Mouse (Mus musculus) forebrain, postnatal 0 days (tissue): ENCODE results near the gene Myo16. TPM values are rescaled to one million over a fixed set of nuclear protein-coding genes. Genes with fewer than 3 reads are reported as not detected.
A peak's percentile ranks its signal among the peaks of the same experiment; 100 is the strongest.

Experiments used
- ATAC-seq: fragments of 200-750 bp; cut with Nextera tagmentation; 2 replicates; pipeline ENCODE4 v1.8.0; 2017; ENCODE audit warnings: mild to moderate bottlenecking, moderate library complexity
- DNase-seq: peaks from one replicate; pipeline ENCODE4 v3.0.0-alpha.2; 2015
- H3K27ac ChIP-seq: fragments of 300-500 bp; sonication (generic); 2 replicates; pipeline ENCODE4 v1.5.1; 2014; ENCODE audit warnings: low read depth, mild to moderate bottlenecking, antibody characterized with exemption, low read length, moderate library complexity, mixed read lengths
- H3K27me3 ChIP-seq: fragments of 300-500 bp; sonication (generic); 2 replicates; pipeline ENCODE4 v1.6.1; 2014; ENCODE audit warnings: mild to moderate bottlenecking, low read length, mixed read lengths; ENCODE audit not compliant: insufficient read depth
- H3K36me3 ChIP-seq: fragments of 300-500 bp; sonication (generic); 2 replicates; pipeline ENCODE4 v1.6.1; 2014; ENCODE audit warnings: mild to moderate bottlenecking, moderate library complexity; ENCODE audit not compliant: insufficient read depth
- H3K4me1 ChIP-seq: fragments of 300-500 bp; sonication (generic); 2 replicates; pipeline ENCODE4 v1.6.1; 2014; ENCODE audit warnings: antibody characterized with exemption; ENCODE audit not compliant: insufficient read depth
- H3K4me2 ChIP-seq: fragments of 300-500 bp; sonication (generic); 2 replicates; pipeline ENCODE4 v1.6.1; 2014; ENCODE audit warnings: low read depth, mild to moderate bottlenecking, moderate library complexity
- H3K4me3 ChIP-seq: fragments of 300-500 bp; sonication (generic); 2 replicates; pipeline ENCODE4 v1.5.1; 2014; ENCODE audit warnings: low read depth, low read length, mixed read lengths
- H3K9ac ChIP-seq: fragments of 300-500 bp; sonication (generic); 2 replicates; pipeline ENCODE4 v1.6.1; 2014; ENCODE audit warnings: mild to moderate bottlenecking
- H3K9me3 ChIP-seq: fragments of 300-500 bp; sonication (generic); 2 replicates; pipeline ENCODE4 v1.6.1; 2016; ENCODE audit warnings: low read length
- CTCF ChIP-seq: sonication (generic); IDR thresholded peaks from 2 replicates; pipeline ENCODE4 v1.5.1; 2016; ENCODE audit warnings: antibody characterized with exemption, control low read depth, low read depth
- WGBS: fragments of 180-500 bp; shearing (Covaris S2); extraction: QIAGEN DNeasy Blood & Tissue Kit; methylation state at CpG from one replicate; pipeline ENCODE4 v1.1.7; 2014; 5-methylcytosine and 5-hydroxymethylcytosine counted together
- polyA plus RNA-seq: library from polyadenylated mRNA; unstranded; fragments of >200 nt; fragmentation: Nextera tagmentation; extraction: Ambion mirVana; gene quantifications from 2 replicates; pipeline ENCODE4 v1.2.1, GENCODE M21; 2015
- total RNA-seq: library from RNA; depleted of rRNA; stranded (reverse); fragments of >200 nt; gene quantifications from 2 replicates; pipeline ENCODE4 v1.2.3, GENCODE M21; 2014

The Myo16 gene
- total and polyA plus RNA-seq, 2 experiments from 2014 or later = 5.5 to 58.6 TPM

DNA sequence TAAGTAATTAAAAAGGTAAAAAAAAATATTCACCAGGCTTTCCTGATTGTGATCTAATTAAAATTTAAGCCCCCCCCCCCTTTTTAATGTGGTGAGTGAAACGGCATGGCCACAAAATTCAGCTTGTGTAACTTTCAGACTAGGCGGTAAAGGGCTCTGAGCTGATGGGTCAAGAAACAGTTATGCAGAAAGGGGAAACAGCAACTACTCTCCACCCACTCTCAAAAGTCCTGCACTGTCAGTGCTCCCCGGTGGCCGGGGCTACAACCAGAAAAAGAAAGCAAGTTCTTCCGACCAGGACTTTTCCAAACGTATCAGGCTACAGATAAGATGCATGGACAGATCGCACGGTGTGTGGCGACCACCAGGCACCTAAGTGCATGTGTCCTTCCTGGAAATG is 408.9 kb downstream of the Myo16 start:
- TF ChIP-seq CTCF = no peak
- Histone ChIP-seq H3K27ac (no peak overlapping the region), H3K27me3 (no peaks in the 10 kb centered on the region), H3K4me2 (no peak overlapping the region), H3K9me3 (no peaks in the 10 kb centered on the region), H3K36me3 (no peaks in the 10 kb centered on the region), H3K4me1 (no peaks in the 10 kb centered on the region), H3K9ac (no peak overlapping the region), H3K4me3 (no peak overlapping the region)
- WGBS = 88% methylated on average over 9 of the region's 9 CpGs
- DNase-seq (no peak), ATAC-seq (no peak)

GRCm38 (mm10) chr8:10565231-10566029 is 411.7 kb downstream of the Myo16 start:
- H3K36me3 ChIP-seq = peaks cover 12% of the 10 kb centered on the region
- H3K27ac ChIP-seq = no peak overlapping the region
- H3K9me3 ChIP-seq = no peaks in the 10 kb centered on the region
- no peaks in the 10 kb centered on the region for H3K4me1 ChIP-seq
- no peak overlapping the region for H3K9ac ChIP-seq
- no peak overlapping the region for H3K4me3 ChIP-seq
- DNase-seq (no peak), ATAC-seq (peak; percentile 34; the same call in 1 of the 2 replicates)
- TF ChIP-seq CTCF = no peak
- no peak overlapping the region for H3K4me2 ChIP-seq
- 64% methylated on average over 11 of the region's 11 CpGs for WGBS
- no peaks in the 10 kb centered on the region for H3K27me3 ChIP-seq

DNA sequence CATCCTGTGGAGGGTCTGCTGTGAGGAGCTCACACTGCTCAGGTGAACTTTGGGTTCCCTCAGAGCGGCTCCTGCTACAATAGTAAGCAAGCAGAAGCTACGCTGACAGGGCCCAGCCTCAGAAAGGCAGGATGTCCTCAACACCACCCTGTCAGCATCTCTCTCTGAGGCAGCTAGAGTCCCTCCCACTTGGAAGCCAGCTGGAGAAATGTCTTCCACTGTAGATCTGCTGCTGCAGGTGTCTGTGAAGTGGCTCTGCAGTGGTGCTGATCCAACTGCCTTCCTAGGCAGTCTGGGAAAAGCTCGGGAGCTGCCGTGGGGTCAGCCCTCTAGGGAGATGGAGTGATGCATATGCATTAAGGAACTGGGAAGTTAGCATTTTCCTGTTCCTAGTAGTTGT is 414.7 kb downstream of the Myo16 start:
- Histone ChIP-seq H3K4me1 (no peaks in the 10 kb centered on the region), H3K36me3 (peaks cover 17% of the 10 kb centered on the region), H3K4me2 (no peak overlapping the region), H3K4me3 (no peak overlapping the region), H3K9me3 (no peaks in the 10 kb centered on the region), H3K9ac (no peak overlapping the region), H3K27me3 (no peaks in the 10 kb centered on the region), H3K27ac (no peak overlapping the region)
- DNase-seq (no peak), ATAC-seq (peak; percentile 36)
- no peak for TF ChIP-seq CTCF
- WGBS = 75% methylated on average over 4 of the region's 4 CpGs

DNA sequence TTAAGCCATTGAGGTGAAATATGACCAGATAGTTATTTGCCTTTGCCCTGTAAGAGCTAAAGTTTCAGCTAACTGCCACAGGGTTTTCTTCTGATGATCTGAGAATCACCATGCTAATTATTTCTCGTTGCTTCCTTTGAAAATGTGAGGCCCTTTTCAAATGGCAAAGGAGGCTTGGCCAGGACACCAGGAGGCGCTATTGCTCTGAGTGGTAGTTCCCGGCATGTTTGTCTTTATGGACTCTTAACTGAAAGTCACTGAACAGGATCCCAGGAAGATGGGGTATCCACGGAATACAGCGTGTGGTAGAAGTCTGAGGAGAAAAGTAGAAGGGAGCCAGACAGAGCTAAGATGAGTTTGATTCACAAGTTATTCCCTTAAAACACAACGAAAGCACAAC is 420.4 kb downstream of the Myo16 start:
- Histone ChIP-seq H3K4me2 (no peak overlapping the region), H3K27ac (no peak overlapping the region), H3K4me1 (no peaks in the 10 kb centered on the region), H3K9me3 (no peaks in the 10 kb centered on the region), H3K9ac (no peak overlapping the region), H3K36me3 (peaks cover 21% of the 10 kb centered on the region), H3K4me3 (no peak overlapping the region), H3K27me3 (no peaks in the 10 kb centered on the region)
- 16% methylated on average over 6 of the region's 6 CpGs for WGBS
- peak; percentile 84 for TF ChIP-seq CTCF
- peak; percentile 84 for DNase-seq
- ATAC-seq = no peak

- Histone ChIP-seq H3K4me1 (no peaks in the 10 kb centered on the region), H3K4me3 (no peak overlapping the region), H3K27ac (no peak overlapping the region), H3K9ac (no peak overlapping the region), H3K27me3 (no peaks in the 10 kb centered on the region), H3K36me3 (peaks cover 11% of the 10 kb centered on the region), H3K4me2 (no peak overlapping the region), H3K9me3 (no peaks in the 10 kb centered on the region)
- DNase-seq = no peak
- no peak for ATAC-seq
- no peak for TF ChIP-seq CTCF
- WGBS = 88% methylated on average over 10 of the region's 10 CpGs
Measured at GRCm38 (mm10) chr8:10575244-10575643, 421.5 kb downstream of the Myo16 start.

DNA sequence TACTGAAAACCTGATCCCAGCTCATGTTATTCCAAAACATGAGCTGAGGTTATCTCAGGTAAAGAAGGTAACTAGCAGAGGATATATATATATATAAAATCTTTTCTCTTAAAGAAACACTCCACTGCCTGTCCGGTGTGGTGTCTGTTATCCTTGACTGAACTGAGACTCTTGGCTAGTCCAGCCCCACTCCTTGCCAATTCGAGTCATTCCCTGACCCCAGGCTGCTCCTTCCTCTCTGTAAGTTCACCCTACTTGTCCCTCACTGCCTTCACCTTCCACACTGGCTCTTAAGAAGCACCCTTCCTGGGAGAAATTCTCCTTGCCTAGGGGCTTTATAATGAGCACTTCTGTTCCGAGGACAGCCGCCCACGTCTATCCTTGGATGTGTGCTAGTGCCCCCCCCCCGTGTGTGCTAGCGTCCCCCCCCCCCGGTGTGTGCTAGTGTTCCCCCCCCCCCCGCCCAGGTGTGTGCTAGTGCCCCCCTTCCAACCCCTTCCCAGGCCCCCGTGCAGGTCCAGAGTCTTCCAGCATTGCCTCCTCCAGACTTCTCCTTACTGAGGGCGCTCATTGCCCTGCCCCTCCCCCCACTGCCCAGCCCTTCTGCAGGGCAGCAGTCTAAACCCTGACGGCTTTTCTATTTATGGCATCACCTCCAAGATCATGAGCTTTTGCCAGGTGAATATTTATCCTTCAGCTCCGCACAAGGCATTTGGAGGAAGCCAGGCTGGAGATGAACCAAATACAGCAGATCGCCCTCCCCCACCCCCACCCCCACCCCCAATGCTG is 433.4 kb downstream of the Myo16 start:
- H3K4me1 ChIP-seq = no peaks in the 10 kb centered on the region
- 31% methylated on average over 10 of the region's 14 CpGs for WGBS
- TF ChIP-seq CTCF = no peak
- no peak overlapping the region for H3K4me2 ChIP-seq
- H3K4me3 ChIP-seq = no peak overlapping the region
- no peaks in the 10 kb centered on the region for H3K9me3 ChIP-seq
- DNase-seq = no peak
- H3K9ac ChIP-seq = no peak overlapping the region
- ATAC-seq = no peak
- no peak overlapping the region for H3K27ac ChIP-seq
- H3K27me3 ChIP-seq = no peaks in the 10 kb centered on the region
- no peaks in the 10 kb centered on the region for H3K36me3 ChIP-seq

- TF ChIP-seq CTCF = no peak
- no peaks in the 10 kb centered on the region for H3K9me3 ChIP-seq
- no peaks in the 10 kb centered on the region for H3K4me1 ChIP-seq
- H3K27me3 ChIP-seq = no peaks in the 10 kb centered on the region
- H3K4me3 ChIP-seq = no peak overlapping the region
- no peak overlapping the region for H3K4me2 ChIP-seq
- H3K27ac ChIP-seq = no peak overlapping the region
- DNase-seq = no peak
- H3K9ac ChIP-seq = no peak overlapping the region
- WGBS = 91% methylated on average over 11 of the region's 11 CpGs
- H3K36me3 ChIP-seq = no peaks in the 10 kb centered on the region
- ATAC-seq = no peak
Measured at GRCm38 (mm10) chr8:10589422-10589933, 435.8 kb downstream of the Myo16 start.
